ENCODE assay signal across 8 mouse cellular contexts in the genomic region with DNA sequence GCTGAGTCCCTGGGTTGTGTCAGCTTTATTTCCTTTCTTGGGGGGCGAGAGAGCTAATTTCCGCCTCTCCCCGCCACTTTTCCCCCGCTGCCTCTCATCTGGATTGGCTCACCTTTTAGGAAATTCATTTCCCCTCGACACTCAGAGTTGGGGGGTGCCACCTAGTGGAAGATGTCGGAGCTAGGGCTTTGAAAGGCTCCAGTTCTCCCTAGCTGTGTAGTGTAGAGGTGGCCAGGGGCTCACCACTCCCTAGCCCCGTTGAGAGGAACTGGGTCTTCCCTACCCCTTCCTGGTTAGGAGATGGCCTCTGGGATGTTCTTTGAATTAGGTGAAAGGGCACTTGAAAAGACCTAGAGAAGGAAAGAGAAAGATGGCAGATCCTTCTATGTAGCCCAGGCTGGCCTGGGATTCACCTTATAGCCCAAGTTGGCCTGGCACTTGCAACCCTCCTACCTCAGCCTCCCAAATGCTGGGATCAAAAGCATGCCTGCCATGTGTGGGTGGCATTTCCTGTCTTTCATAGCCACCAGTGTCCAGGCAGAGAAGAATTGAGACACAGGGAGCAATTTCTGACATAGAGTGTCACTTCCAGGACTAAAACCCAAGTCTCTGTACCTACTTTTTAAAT. TPM values are rescaled to one million over a fixed set of nuclear protein-coding genes. Genes with fewer than 3 reads are reported as not detected.
DNase-seq lines count a peak whose midpoint lies in the region; ATAC-seq and TF ChIP-seq lines count a peak whose summit lies in the region.

No protein-coding gene starts in this region.

- H3K4me2 ChIP-seq in heart, embryonic 14.5 days (ENCODE audit: low read length), result peak overlapping the region; percentile 70
- peak overlapping the region; percentile 69 for H3K4me2 ChIP-seq in neural tube, embryonic 14.5 days (ENCODE audit: low read depth, low read length)

- H3K4me3 ChIP-seq in bone marrow macrophage, adult 2 months (ENCODE audit: insufficient read depth, low read length), result peak overlapping the region; percentile 88
- H3K4me3 ChIP-seq in heart, embryonic 14.5 days (ENCODE audit: control insufficient read depth in 1 of 2, insufficient read depth in 1 of 2, low read depth in 1 of 2, low read length in 2 of 2), result peak overlapping the region; percentile 61 to 73
- H3K4me3 ChIP-seq in neural tube, embryonic 14.5 days (ENCODE audit: low read depth, low read length), result peak overlapping the region; percentile 49

- ATAC-seq in erythroblast, adult 5-6 weeks (replicated peaks; ENCODE audit: low FRiP score, poor library complexity, severe bottlenecking), result peak; percentile 58
- ATAC-seq in heart, embryonic 14.5 days (ENCODE audit: insufficient number of reproducible peaks, insufficient read depth, low FRiP score, low read depth), result 0 out of 2 replicates have a peak, but pooled peaks have one; percentile 47
- peak; percentile 36; the same call in 1 of the 2 replicates for ATAC-seq in neural tube, embryonic 14.5 days (ENCODE audit: low read depth)

- H3K27ac ChIP-seq in bone marrow macrophage, adult 2 months (ENCODE audit: insufficient read depth, low read depth, low read length), result peak overlapping the region; percentile 98
- peak overlapping the region; percentile 57 to 82 for H3K27ac ChIP-seq in heart, embryonic 14.5 days (replicated peaks in 1 of 2; ENCODE audit: control insufficient read depth in 1 of 2, insufficient read depth in 1 of 2, low read depth in 2 of 2, low read length in 2 of 2)
- H3K27ac ChIP-seq in neural tube, embryonic 14.5 days (ENCODE audit: low read depth, low read length), result peak overlapping the region; percentile 34; the same call in 1 of the 2 replicates

- no peaks in the 10 kb centered on the region for H3K27me3 ChIP-seq in heart, embryonic 14.5 days (ENCODE audit: control insufficient read depth, insufficient read depth, low read length)
- no peaks in the 10 kb centered on the region for H3K27me3 ChIP-seq in neural tube, embryonic 14.5 days (ENCODE audit: control insufficient read depth, insufficient read depth, low read length)

- DNase-seq in CD8-positive naive resting alpha-beta T cell, adult 2 months (ENCODE audit: low read depth in 2 of 2, low spot score in 2 of 2), result peak; percentile 64 to 80
- DNase-seq in kidney, postnatal 10 days, result peak; percentile 90
- peak; percentile 84 to 89 for DNase-seq in lung, adult 18-20 months
- peak; percentile 79 to 81 for DNase-seq in thymus, postnatal 36 days

- H3K9me3 ChIP-seq in heart, embryonic 14.5 days (ENCODE audit: control insufficient read depth, low read length), result no peaks in the 10 kb centered on the region
- no peaks in the 10 kb centered on the region for H3K9me3 ChIP-seq in neural tube, embryonic 14.5 days (ENCODE audit: control insufficient read depth, low read length)

- 0% methylated on average over 7 of the region's 7 CpGs for WGBS in heart, embryonic 14.5 days
- 0% methylated on average over 7 of the region's 7 CpGs for WGBS in neural tube, embryonic 14.5 days

- no peak for TF ChIP-seq POLR2A in bone marrow macrophage, adult 2 months (IDR thresholded peaks at IDR 0.05; ENCODE audit: borderline replicate concordance, low read depth, low read length)

- H3K4me1 ChIP-seq in bone marrow macrophage, adult 2 months (ENCODE audit: control insufficient read depth, insufficient read depth, low read length), result peaks cover 15% of the 10 kb centered on the region
- peaks cover 5 to 28% of the 10 kb centered on the region in 2 experiments; a peak in 3 of 4 replicates for H3K4me1 ChIP-seq in heart, embryonic 14.5 days (ENCODE audit: control insufficient read depth in 2 of 2, insufficient read depth in 2 of 2, low read length in 2 of 2)
- H3K4me1 ChIP-seq in neural tube, embryonic 14.5 days (ENCODE audit: control insufficient read depth, insufficient read depth, low read length), result 0 out of 2 replicates have a peak, but pooled peaks cover 3% of the 10 kb centered on the region

- peak overlapping the region; percentile 68 for H3K9ac ChIP-seq in heart, embryonic 14.5 days (ENCODE audit: low read length)
- H3K9ac ChIP-seq in neural tube, embryonic 14.5 days (replicated peaks; ENCODE audit: low read depth, low read length), result peak overlapping the region; percentile 43; the same call in 1 of the 2 replicates

- no peak; the same call in 1 of the 2 replicates for TF ChIP-seq CTCF in bone marrow macrophage, adult 2 months (IDR thresholded peaks at IDR 0.05; ENCODE audit: low read depth, low read length)

- H3K36me3 ChIP-seq in heart, embryonic 14.5 days (ENCODE audit: control insufficient read depth, insufficient read depth, low read length), result peaks cover 24% of the 10 kb centered on the region
- peaks cover 16% of the 10 kb centered on the region for H3K36me3 ChIP-seq in neural tube, embryonic 14.5 days (ENCODE audit: control insufficient read depth, insufficient read depth, low read length)

RNA-seq across cellular contexts. Expression of gene Grn, which starts 1.0 kb away (rescaled TPM):
- polyA plus RNA-seq in bone marrow macrophage, adult 2 months (2012; ENCODE audit: insufficient read depth, insufficient read length, missing spikeins), result 1,924 and 2,101 TPM in 2 replicates
- total RNA-seq in erythroblast, adult 5-6 weeks (2015; ENCODE audit: low replicate concordance), result 85.7 and 90.1 TPM in 2 replicates
- 26.3 and 56.1 TPM in 2 replicates for total RNA-seq in erythroblast, adult 5-6 weeks (2017; ENCODE audit: low replicate concordance)
- 182 and 190 TPM in 2 replicates for polyA plus RNA-seq in heart, embryonic 14.5 days (2014; fragmentation: Nextera tagmentation; extraction: Ambion mirVana)
- 43.3 and 68.2 TPM in 2 replicates for polyA plus RNA-seq in neural tube, embryonic 14.5 days (2014; fragmentation: Nextera tagmentation; extraction: Ambion mirVana)

RNA-seq across cellular contexts. Expression of gene Fam171a2, which starts 16.4 kb away (rescaled TPM):
- not detected in 2 replicates for polyA plus RNA-seq in bone marrow macrophage, adult 2 months (2012; ENCODE audit: insufficient read depth, insufficient read length, missing spikeins)
- not detected in 2 replicates for total RNA-seq in erythroblast, adult 5-6 weeks (2015; ENCODE audit: low replicate concordance)
- total RNA-seq in erythroblast, adult 5-6 weeks (2017; ENCODE audit: low replicate concordance), result not detected in 2 replicates
- 4.6 and 7.9 TPM in 2 replicates for polyA plus RNA-seq in heart, embryonic 14.5 days (2014; fragmentation: Nextera tagmentation; extraction: Ambion mirVana)
- polyA plus RNA-seq in neural tube, embryonic 14.5 days (2014; fragmentation: Nextera tagmentation; extraction: Ambion mirVana), result 25.4 and 38.4 TPM in 2 replicates

RNA-seq across cellular contexts. Expression of gene Slc25a39, which starts 23.4 kb away (rescaled TPM):
- 133 and 173 TPM in 2 replicates for polyA plus RNA-seq in bone marrow macrophage, adult 2 months (2012; ENCODE audit: insufficient read depth, insufficient read length, missing spikeins)
- 461 and 462 TPM in 2 replicates for total RNA-seq in erythroblast, adult 5-6 weeks (2015; ENCODE audit: low replicate concordance)
- 236 and 290 TPM in 2 replicates for total RNA-seq in erythroblast, adult 5-6 weeks (2017; ENCODE audit: low replicate concordance)
- polyA plus RNA-seq in heart, embryonic 14.5 days (2014; fragmentation: Nextera tagmentation; extraction: Ambion mirVana), result 266 and 295 TPM in 2 replicates
- polyA plus RNA-seq in neural tube, embryonic 14.5 days (2014; fragmentation: Nextera tagmentation; extraction: Ambion mirVana), result 141 and 144 TPM in 2 replicates

RNA-seq across cellular contexts. Expression of gene Rundc3a, which starts 37.9 kb away (rescaled TPM):
- polyA plus RNA-seq in bone marrow macrophage, adult 2 months (2012; ENCODE audit: insufficient read depth, insufficient read length, missing spikeins), result not detected in 2 replicates
- 3.1 TPM in 1 of 2 replicates, not detected in the other for total RNA-seq in erythroblast, adult 5-6 weeks (2015; ENCODE audit: low replicate concordance)
- total RNA-seq in erythroblast, adult 5-6 weeks (2017; ENCODE audit: low replicate concordance), result 2.7 and 7.5 TPM in 2 replicates
- polyA plus RNA-seq in heart, embryonic 14.5 days (2014; fragmentation: Nextera tagmentation; extraction: Ambion mirVana), result 0.81 and 1.2 TPM in 2 replicates
- polyA plus RNA-seq in neural tube, embryonic 14.5 days (2014; fragmentation: Nextera tagmentation; extraction: Ambion mirVana), result 97.8 and 115 TPM in 2 replicates

RNA-seq across cellular contexts. Expression of gene Itga2b, which starts 38.8 kb away (rescaled TPM):
- polyA plus RNA-seq in bone marrow macrophage, adult 2 months (2012; ENCODE audit: insufficient read depth, insufficient read length, missing spikeins), result 2.3 and 2.5 TPM in 2 replicates
- 23.6 and 57.1 TPM in 2 replicates for total RNA-seq in erythroblast, adult 5-6 weeks (2015; ENCODE audit: low replicate concordance)
- 73.1 and 99.5 TPM in 2 replicates for total RNA-seq in erythroblast, adult 5-6 weeks (2017; ENCODE audit: low replicate concordance)
- 6.7 and 6.8 TPM in 2 replicates for polyA plus RNA-seq in heart, embryonic 14.5 days (2014; fragmentation: Nextera tagmentation; extraction: Ambion mirVana)
- polyA plus RNA-seq in neural tube, embryonic 14.5 days (2014; fragmentation: Nextera tagmentation; extraction: Ambion mirVana), result 5.5 and 7.0 TPM in 2 replicates

Comparison
In these comparisons a context has a peak if more than half of its experiments do, and no peak if none do; other contexts are left out.
1. Peak in every context shown above with its lines: DNase-seq, ATAC-seq, H3K4me3 ChIP-seq and H3K27ac ChIP-seq.
2. H3K27ac ChIP-seq: peak in every context shown above with its lines; median percentile 98 in bone marrow macrophage, adult 2 months; 70 in heart, embryonic 14.5 days; 34 in neural tube, embryonic 14.5 days.
3. RNA of gene Grn, which starts 1.0 kb away (polyA plus RNA-seq): 1,924 to 2,101 TPM in bone marrow macrophage, adult 2 months; 182 to 190 TPM in heart, embryonic 14.5 days and 43.3 to 68.2 TPM in neural tube, embryonic 14.5 days; every median in the first group is over 10 times any median in the second.